Mouse (Mus musculus): ENCODE results near the gene Scly.

- no peak for TF ChIP-seq ZC3H11A (IDR thresholded peaks at IDR 0.05; ENCODE audit: borderline replicate concordance, low read depth, low read length)
- TF ChIP-seq HCFC1 (IDR thresholded peaks at IDR 0.05; ENCODE audit: borderline replicate concordance, insufficient read depth, low read length), result no peak
- TF ChIP-seq MAFK (IDR thresholded peaks at IDR 0.05; ENCODE audit: insufficient read depth, low read depth, low read length), result no peak
Measured at GRCm38 (mm10) chr1:91279126-91279525, 19.0 kb upstream of the Scly start.
